Mouse (Mus musculus) ES-Bruce4 (cell line): ENCODE measurements around the gene Jkamp. TPM values are rescaled to one million over a fixed set of nuclear protein-coding genes. Genes with fewer than 3 reads are reported as not detected.

Experiments used
- H3K27ac ChIP-seq: 2 replicates; pipeline ENCODE4 v1.5.1; 2012; ENCODE audit warnings: low read length, inconsistent platforms; ENCODE audit not compliant: insufficient read depth
- H3K27me3 ChIP-seq: 2 replicates; pipeline ENCODE4 v1.6.1; 2012; ENCODE audit warnings: mild to moderate bottlenecking, low read length, inconsistent platforms; ENCODE audit not compliant: control insufficient read depth, poor library complexity, insufficient read depth, severe bottlenecking
- H3K36me3 ChIP-seq: 2 replicates; pipeline ENCODE4 v1.6.1; 2012; ENCODE audit warnings: inconsistent platforms, mild to moderate bottlenecking, low read length, moderate library complexity; ENCODE audit not compliant: control insufficient read depth, poor library complexity, insufficient read depth, severe bottlenecking
- H3K4me1 ChIP-seq: one replicate; pipeline ENCODE4 v1.8.1; 2011; ENCODE audit warnings: low read length; ENCODE audit not compliant: control insufficient read depth, insufficient read depth
- H3K4me3 ChIP-seq: 2 replicates; pipeline ENCODE4 v1.5.1; 2011; ENCODE audit warnings: low read depth, mild to moderate bottlenecking, low read length
- H3K9ac ChIP-seq: 2 replicates; pipeline ENCODE4 v1.6.1; 2012; ENCODE audit warnings: low read depth, mild to moderate bottlenecking, inconsistent platforms; ENCODE audit not compliant: poor library complexity, severe bottlenecking
- H3K9me3 ChIP-seq: replicated peaks from 2 replicates; pipeline ENCODE4 v1.6.1; 2012; ENCODE audit warnings: mild to moderate bottlenecking, low read length, inconsistent platforms; ENCODE audit not compliant: control insufficient read depth, poor library complexity, insufficient read depth, severe bottlenecking
- CTCF ChIP-seq: IDR thresholded peaks from one replicate; pipeline ENCODE4 v1.8.1; 2011; ENCODE audit warnings: low read depth, low read length
- EP300 ChIP-seq: IDR thresholded peaks from 2 replicates; pipeline ENCODE4 v1.6.1; 2011; ENCODE audit warnings: low read depth, low read length; ENCODE audit not compliant: insufficient read depth
- POLR2A ChIP-seq: IDR thresholded peaks from one replicate; pipeline ENCODE4 v1.8.1; 2011; ENCODE audit warnings: low read length; ENCODE audit not compliant: insufficient read depth
- polyA plus RNA-seq: library from polyadenylated mRNA; stranded (reverse); fragments of >200 nt; gene quantifications from 2 replicates; pipeline ENCODE4 v1.2.4, GENCODE M21; 2011; ENCODE audit warnings: low read depth; ENCODE audit not compliant: missing spikeins, insufficient read depth, insufficient read length

Jkamp gene
- polyA plus RNA-seq, 1 experiment = 42.1 TPM

- no peak overlapping the region for H3K9ac ChIP-seq
- no peaks in the 10 kb centered on the region for H3K9me3 ChIP-seq
- TF ChIP-seq CTCF = no peak
- TF ChIP-seq POLR2A = no peak
- no peak for TF ChIP-seq EP300
- H3K27ac ChIP-seq = no peak overlapping the region
- no peak overlapping the region for H3K4me3 ChIP-seq
- H3K27me3 ChIP-seq = no peaks in the 10 kb centered on the region
- no peaks in the 10 kb centered on the region for H3K36me3 ChIP-seq
- H3K4me1 ChIP-seq = no peaks in the 10 kb centered on the region
Observed at GRCm38 (mm10) chr12:72150786-72151185, 65.4 kb downstream of the Jkamp start.

Other genes with a start within 250 kb of the Jkamp start
- 0.97 and 1.8 TPM in 2 replicates for gene Gpr135, start 14.5 kb upstream of the Jkamp start, polyA plus RNA-seq
- gene L3hypdh, start 150 bp upstream of the Jkamp start, polyA plus RNA-seq = 5.5 and 8.3 TPM in 2 replicates
- not detected in 2 replicates for gene Ccdc175, start 99.4 kb downstream of the Jkamp start, polyA plus RNA-seq